Mouse (Mus musculus): ENCODE measurements around the gene Lbp. TPM values are rescaled to one million over a fixed set of nuclear protein-coding genes. Genes with fewer than 3 reads are reported as not detected.

The Lbp gene
- total and polyA plus RNA-seq, 3 experiments = 5.0 to 22.4 (median 6.4) TPM

DNA sequence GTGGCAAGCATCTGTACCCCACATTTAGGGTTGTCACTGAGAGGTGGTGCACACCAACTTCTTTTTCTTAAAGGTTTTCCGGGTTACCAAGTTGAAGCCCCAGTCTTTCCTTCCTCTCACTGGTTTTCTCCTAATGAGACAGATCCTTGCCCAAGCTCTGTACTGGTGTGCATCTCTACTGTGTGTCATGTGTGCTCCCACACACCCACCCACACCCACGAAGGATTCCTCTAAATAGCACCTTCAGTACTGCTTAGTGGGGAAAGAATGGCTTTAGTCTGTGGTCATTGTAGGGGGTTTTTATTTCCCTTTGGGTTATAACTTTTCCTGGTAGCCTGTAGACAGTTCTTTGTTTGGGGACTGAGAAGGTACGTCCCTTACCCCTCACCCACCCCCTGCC lies 41.4 kb upstream of the Lbp start:
- H3K27ac ChIP-seq = no peak overlapping the region
- no peak overlapping the region for H3K9ac ChIP-seq (ENCODE audit: low read depth, low read length)
- TF ChIP-seq CTCF (IDR thresholded peaks at IDR 0.05) (no peak), EP300 (IDR thresholded peaks at IDR 0.05; ENCODE audit: insufficient read depth, low read depth, low read length) (no peak), POLR2A (IDR thresholded peaks at IDR 0.05; ENCODE audit: insufficient read depth, low read depth, low read length) (no peak)
- no peaks in the 10 kb centered on the region for H3K4me1 ChIP-seq (ENCODE audit: control insufficient read depth, insufficient read depth, low read length)
- H3K27me3 ChIP-seq (ENCODE audit: control insufficient read depth, insufficient read depth, low read length) = no peaks in the 10 kb centered on the region
- no peak overlapping the region for H3K4me3 ChIP-seq
- no peaks in the 10 kb centered on the region for H3K36me3 ChIP-seq (ENCODE audit: control insufficient read depth, insufficient read depth, low read length)
- intact Hi-C loops (cut with DNase I) = no loop called here
- 85% methylated on average over 3 of the region's 3 CpGs for WGBS
- H3K79me2 ChIP-seq (replicated peaks; ENCODE audit: control insufficient read depth, insufficient read depth, low read length) = no peaks in the 10 kb centered on the region
- no peak for DNase-seq

GRCm38 (mm10) chr2:158270017-158270416 lies 36.3 kb upstream of the Lbp start:
- Histone ChIP-seq H3K27ac (no peak overlapping the region), H3K36me3 (ENCODE audit: control insufficient read depth, insufficient read depth, low read length) (no peaks in the 10 kb centered on the region), H3K9ac (ENCODE audit: low read depth, low read length) (no peak overlapping the region), H3K4me3 (no peak overlapping the region), H3K79me2 (replicated peaks; ENCODE audit: control insufficient read depth, insufficient read depth, low read length) (no peaks in the 10 kb centered on the region), H3K27me3 (ENCODE audit: control insufficient read depth, insufficient read depth, low read length) (no peaks in the 10 kb centered on the region), H3K4me1 (ENCODE audit: control insufficient read depth, insufficient read depth, low read length) (no peaks in the 10 kb centered on the region)
- 83% methylated on average over 8 of the region's 8 CpGs for WGBS
- no peak for DNase-seq
- TF ChIP-seq EP300 (IDR thresholded peaks at IDR 0.05; ENCODE audit: insufficient read depth, low read depth, low read length) = no peak
- no peak for TF ChIP-seq CTCF (IDR thresholded peaks at IDR 0.05)
- no peak for TF ChIP-seq POLR2A (IDR thresholded peaks at IDR 0.05; ENCODE audit: insufficient read depth, low read depth, low read length)
- intact Hi-C loops (cut with DNase I) = no loop called here

GRCm38 (mm10) chr2:158273646-158274045 lies 32.6 kb upstream of the Lbp start:
- H3K79me2 ChIP-seq (replicated peaks; ENCODE audit: control insufficient read depth, insufficient read depth, low read length) = no peaks in the 10 kb centered on the region
- H3K36me3 ChIP-seq (ENCODE audit: control insufficient read depth, insufficient read depth, low read length) = no peaks in the 10 kb centered on the region
- no peak for DNase-seq
- H3K27me3 ChIP-seq (ENCODE audit: control insufficient read depth, insufficient read depth, low read length) = no peaks in the 10 kb centered on the region
- H3K9ac ChIP-seq (ENCODE audit: low read depth, low read length) = no peak overlapping the region
- no peak for TF ChIP-seq CTCF (IDR thresholded peaks at IDR 0.05)
- TF ChIP-seq EP300 (IDR thresholded peaks at IDR 0.05; ENCODE audit: insufficient read depth, low read depth, low read length) = no peak
- TF ChIP-seq POLR2A (IDR thresholded peaks at IDR 0.05; ENCODE audit: insufficient read depth, low read depth, low read length) = no peak
- no peak overlapping the region for H3K4me3 ChIP-seq
- 25% methylated on average over 2 of the region's 2 CpGs for WGBS
- no peak overlapping the region for H3K27ac ChIP-seq
- no peaks in the 10 kb centered on the region for H3K4me1 ChIP-seq (ENCODE audit: control insufficient read depth, insufficient read depth, low read length)
- intact Hi-C loops (cut with DNase I) = no loop called here

DNA sequence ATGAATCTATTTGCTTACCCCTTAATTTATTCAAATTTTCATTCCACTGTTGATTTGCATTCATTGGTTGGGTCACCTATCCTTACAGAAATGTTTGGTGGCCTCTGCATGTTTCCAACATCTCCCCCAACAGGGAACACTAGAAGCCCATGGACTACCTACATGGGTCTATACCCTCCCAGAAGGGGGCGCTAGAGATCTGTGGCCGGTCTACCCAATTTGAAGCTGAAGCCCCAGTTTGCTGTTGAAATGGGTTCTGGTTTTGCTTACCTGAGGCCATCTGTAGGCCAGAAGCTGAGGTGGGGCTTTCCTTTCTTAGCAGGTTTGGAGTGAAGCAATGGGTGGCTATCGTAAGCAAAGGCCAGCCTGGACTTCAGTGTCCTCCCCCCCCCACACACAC lies 30.9 kb upstream of the Lbp start:
- H3K4me1 ChIP-seq (ENCODE audit: control insufficient read depth, insufficient read depth, low read length) = no peaks in the 10 kb centered on the region
- DNase-seq = no peak
- H3K79me2 ChIP-seq (replicated peaks; ENCODE audit: control insufficient read depth, insufficient read depth, low read length) = no peaks in the 10 kb centered on the region
- H3K27me3 ChIP-seq (ENCODE audit: control insufficient read depth, insufficient read depth, low read length) = no peaks in the 10 kb centered on the region
- H3K36me3 ChIP-seq (ENCODE audit: control insufficient read depth, insufficient read depth, low read length) = no peaks in the 10 kb centered on the region
- intact Hi-C loops (cut with DNase I) = no loop called here
- no peak overlapping the region for H3K27ac ChIP-seq
- TF ChIP-seq CTCF (IDR thresholded peaks at IDR 0.05) (peak; percentile 23), EP300 (IDR thresholded peaks at IDR 0.05; ENCODE audit: insufficient read depth, low read depth, low read length) (no peak), POLR2A (IDR thresholded peaks at IDR 0.05; ENCODE audit: insufficient read depth, low read depth, low read length) (no peak)
- WGBS = 88% methylated on average over 3 of the region's 3 CpGs
- no peak overlapping the region for H3K4me3 ChIP-seq
- no peak overlapping the region for H3K9ac ChIP-seq (ENCODE audit: low read depth, low read length)

GRCm38 (mm10) chr2:158275811-158276210 lies 30.5 kb upstream of the Lbp start:
- Histone ChIP-seq H3K9ac (ENCODE audit: low read depth, low read length) (no peak overlapping the region), H3K27ac (no peak overlapping the region), H3K27me3 (ENCODE audit: control insufficient read depth, insufficient read depth, low read length) (no peaks in the 10 kb centered on the region), H3K4me3 (no peak overlapping the region), H3K4me1 (ENCODE audit: control insufficient read depth, insufficient read depth, low read length) (no peaks in the 10 kb centered on the region), H3K79me2 (replicated peaks; ENCODE audit: control insufficient read depth, insufficient read depth, low read length) (no peaks in the 10 kb centered on the region), H3K36me3 (ENCODE audit: control insufficient read depth, insufficient read depth, low read length) (no peaks in the 10 kb centered on the region)
- TF ChIP-seq POLR2A (IDR thresholded peaks at IDR 0.05; ENCODE audit: insufficient read depth, low read depth, low read length) = no peak
- no peak for TF ChIP-seq EP300 (IDR thresholded peaks at IDR 0.05; ENCODE audit: insufficient read depth, low read depth, low read length)
- TF ChIP-seq CTCF (IDR thresholded peaks at IDR 0.05) = no peak
- WGBS = 90% methylated on average over 4 of the region's 4 CpGs
- DNase-seq = no peak
- intact Hi-C loops (cut with DNase I) = no loop called here

DNA sequence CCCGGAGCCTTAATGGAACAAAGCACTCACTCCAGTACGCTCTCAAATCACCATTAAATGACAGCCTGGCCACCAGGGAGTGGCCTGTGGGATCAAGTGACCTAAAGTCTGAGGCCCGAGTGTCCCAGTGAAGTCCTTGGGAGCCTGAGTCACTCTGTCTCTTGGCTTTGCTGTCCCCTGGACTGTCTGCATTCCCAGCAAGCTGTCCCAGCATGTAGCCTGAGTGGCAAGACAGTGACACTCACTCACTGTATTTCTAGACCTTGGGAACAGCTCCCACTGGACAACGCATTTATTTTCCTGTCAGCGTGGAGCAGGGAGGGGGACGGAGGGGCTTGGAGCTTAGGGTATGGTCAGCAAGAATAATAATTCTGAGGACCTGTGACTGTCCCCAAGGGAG lies 29.8 kb upstream of the Lbp start:
- TF ChIP-seq POLR2A (IDR thresholded peaks at IDR 0.05; ENCODE audit: insufficient read depth, low read depth, low read length) (no peak), CTCF (IDR thresholded peaks at IDR 0.05) (no peak), EP300 (IDR thresholded peaks at IDR 0.05; ENCODE audit: insufficient read depth, low read depth, low read length) (no peak)
- DNase-seq = no peak
- WGBS = 46% methylated on average over 6 of the region's 6 CpGs
- Histone ChIP-seq H3K27me3 (ENCODE audit: control insufficient read depth, insufficient read depth, low read length) (no peaks in the 10 kb centered on the region), H3K79me2 (replicated peaks; ENCODE audit: control insufficient read depth, insufficient read depth, low read length) (no peaks in the 10 kb centered on the region), H3K36me3 (ENCODE audit: control insufficient read depth, insufficient read depth, low read length) (no peaks in the 10 kb centered on the region), H3K27ac (no peak overlapping the region), H3K4me3 (no peak overlapping the region), H3K9ac (ENCODE audit: low read depth, low read length) (no peak overlapping the region), H3K4me1 (ENCODE audit: control insufficient read depth, insufficient read depth, low read length) (no peaks in the 10 kb centered on the region)
- intact Hi-C loops (cut with DNase I) = no loop called here
